Mouse (Mus musculus) myocyte (in vitro differentiated cells): ENCODE data around the gene Ythdf1.

ENCODE experiments used
- CEBPB ChIP-seq: IDR thresholded peaks from 2 replicates; pipeline ENCODE4 v1.6.1; 2011; ENCODE audit warnings: mild to moderate bottlenecking, moderate library complexity; ENCODE audit not compliant: poor library complexity, insufficient read depth, severe bottlenecking
- E2F4 ChIP-seq: IDR thresholded peaks from one replicate; pipeline ENCODE4 v1.6.1; 2011; ENCODE audit warnings: mild to moderate bottlenecking, control low read depth, moderate library complexity; ENCODE audit not compliant: insufficient read depth
- MAX ChIP-seq: IDR thresholded peaks from one replicate; pipeline ENCODE4 v1.6.1; 2011; ENCODE audit warnings: low read depth, mild to moderate bottlenecking, control low read depth
- MYOD1 ChIP-seq, 3 experiments: IDR thresholded peaks; one replicate each; pipeline ENCODE4 v1.6.1; 2011; ENCODE audit warnings: control low read depth in 2 of 3, low read depth in 2 of 3, mild to moderate bottlenecking in 2 of 3, moderate library complexity in 1 of 3; ENCODE audit not compliant: insufficient read length in 2 of 3, control insufficient read depth in 1 of 3
- MYOG ChIP-seq, 3 experiments: IDR thresholded peaks; one replicate each; pipeline ENCODE4 v1.6.1; 2011; ENCODE audit warnings: control low read depth in 2 of 3, low read depth in 2 of 3, mild to moderate bottlenecking in 2 of 3; ENCODE audit not compliant: insufficient read length in 2 of 3, control insufficient read depth in 1 of 3, insufficient read depth in 1 of 3
- POLR2A ChIP-seq: IDR thresholded peaks from one replicate; pipeline ENCODE4 v1.6.1; 2011; ENCODE audit warnings: low read depth, mild to moderate bottlenecking, control low read depth, moderate library complexity; ENCODE audit not compliant: insufficient read length
- POLR2AphosphoS2 ChIP-seq: IDR thresholded peaks from one replicate; pipeline ENCODE4 v1.6.1; 2011; ENCODE audit warnings: low read depth, control low read depth; ENCODE audit not compliant: insufficient read length
- REST ChIP-seq: IDR thresholded peaks from one replicate; pipeline ENCODE4 v1.6.1; 2011; ENCODE audit warnings: mild to moderate bottlenecking, control low read depth, moderate library complexity; ENCODE audit not compliant: insufficient read depth, insufficient read length
- SRF ChIP-seq: IDR thresholded peaks from one replicate; pipeline ENCODE4 v1.6.1; 2011; ENCODE audit warnings: low read depth; ENCODE audit not compliant: control insufficient read depth, insufficient read length
- TCF12 ChIP-seq: IDR thresholded peaks from one replicate; pipeline ENCODE4 v1.6.1; 2011; ENCODE audit warnings: mild to moderate bottlenecking, control low read depth; ENCODE audit not compliant: poor library complexity, insufficient read depth, severe bottlenecking
- TCF3 ChIP-seq: IDR thresholded peaks from one replicate; pipeline ENCODE4 v1.6.1; 2011; ENCODE audit warnings: low read depth, control low read depth; ENCODE audit not compliant: insufficient read length
- USF1 ChIP-seq: IDR thresholded peaks from one replicate; pipeline ENCODE4 v1.6.1; 2011; ENCODE audit warnings: low read depth, mild to moderate bottlenecking, control low read depth, moderate library complexity

- no peak for TF ChIP-seq POLR2A
- TF ChIP-seq MYOD1 (IDR thresholded peaks at IDR 0.05; ENCODE audit: control insufficient read depth in 1 of 3, insufficient read length in 2 of 3, low read depth in 2 of 3): no peak
- no peak for TF ChIP-seq TCF12
- no peak for TF ChIP-seq REST
- no peak for TF ChIP-seq POLR2AphosphoS2
- TF ChIP-seq E2F4: no peak
- no peak for TF ChIP-seq MAX
- TF ChIP-seq CEBPB: no peak
- TF ChIP-seq USF1: no peak
- TF ChIP-seq MYOG (IDR thresholded peaks at IDR 0.05; ENCODE audit: control insufficient read depth in 1 of 3, insufficient read depth in 1 of 3, insufficient read length in 2 of 3, low read depth in 2 of 3): no peak
- TF ChIP-seq TCF3: no peak
- TF ChIP-seq SRF: no peak
These were observed 31.4 kb downstream of the Ythdf1 start for GRCm38 (mm10) chr2:180889271-180889920.
